Mouse (Mus musculus): ENCODE measurements at regions not wholly inside any gene's neighbourhood (a gene's known extent, or its start where the extent isn't known, plus 50 kb on each side); places are given as distances from the start of the nearest gene placed in this dataset.

DNA sequence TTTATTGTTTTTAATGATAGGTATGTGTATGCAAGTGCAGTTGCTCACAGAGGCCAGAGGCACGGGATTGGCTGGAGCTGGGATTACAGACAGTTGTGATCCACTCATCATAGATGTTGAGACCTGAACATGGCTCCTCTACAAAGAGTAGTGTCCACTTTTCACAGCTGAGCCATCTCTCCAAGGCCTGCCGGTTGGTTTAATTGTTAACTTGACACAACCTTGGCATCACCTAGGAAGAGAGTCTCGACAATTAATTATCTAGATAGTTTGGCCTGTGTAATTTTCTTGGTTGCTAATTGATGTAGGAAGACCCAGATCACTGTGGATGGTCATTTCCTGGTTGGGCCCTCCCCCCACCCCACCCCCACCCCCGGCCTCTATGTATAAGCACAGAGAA lies 111.1 kb upstream of the Kit start:
- DNase-seq (ENCODE audit: low spot score in 2 of 2): no peak

DNA sequence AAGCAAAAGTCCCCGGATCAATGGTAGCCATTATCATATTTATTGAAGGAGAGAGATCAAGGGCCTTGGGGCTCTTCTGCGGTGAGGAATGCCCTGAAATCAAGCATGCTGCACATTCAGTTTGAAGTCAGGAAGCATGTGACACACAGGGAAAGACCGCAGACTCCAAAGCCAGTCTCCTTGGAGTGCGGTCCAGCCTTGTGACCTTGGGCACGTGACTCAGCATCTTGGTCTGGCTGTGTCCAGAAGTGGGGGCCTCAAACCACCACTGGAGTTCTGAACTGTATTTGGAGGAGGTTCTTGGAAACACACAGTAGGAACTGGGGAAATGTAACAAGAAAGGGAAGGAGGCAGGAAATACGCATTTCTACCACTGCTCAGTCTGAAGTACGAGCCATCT lies 109.0 kb upstream of the Kit start:
- peak in 1 of 2 experiments; percentile 29 for DNase-seq (ENCODE audit: low spot score in 2 of 2)

DNA sequence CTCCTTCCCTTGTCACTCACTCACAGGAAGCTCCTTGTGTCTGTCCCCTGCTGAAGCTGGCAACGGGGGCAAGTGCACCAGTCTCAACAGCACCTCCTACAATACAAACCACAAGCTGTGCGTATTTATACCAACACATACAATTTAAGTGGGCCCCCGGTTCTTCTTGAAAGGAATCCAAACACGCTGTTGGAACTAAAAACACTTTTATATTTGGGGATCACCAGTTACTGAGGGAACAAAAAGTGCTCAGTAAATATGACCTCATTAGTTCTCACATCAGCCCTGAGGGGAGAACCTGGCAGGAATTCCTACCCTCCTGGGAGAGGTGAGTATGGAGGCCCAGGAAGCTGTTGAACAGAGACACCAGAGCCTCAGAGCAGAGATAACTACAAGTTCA lies 107.8 kb upstream of the Kit start:
- no peak for DNase-seq (ENCODE audit: low spot score in 2 of 2)

- DNase-seq (ENCODE audit: low spot score in 2 of 2): no peak
Measured at GRCm38 (mm10) chr5:75467916-75468315, 106.8 kb upstream of the Kit start.

DNA sequence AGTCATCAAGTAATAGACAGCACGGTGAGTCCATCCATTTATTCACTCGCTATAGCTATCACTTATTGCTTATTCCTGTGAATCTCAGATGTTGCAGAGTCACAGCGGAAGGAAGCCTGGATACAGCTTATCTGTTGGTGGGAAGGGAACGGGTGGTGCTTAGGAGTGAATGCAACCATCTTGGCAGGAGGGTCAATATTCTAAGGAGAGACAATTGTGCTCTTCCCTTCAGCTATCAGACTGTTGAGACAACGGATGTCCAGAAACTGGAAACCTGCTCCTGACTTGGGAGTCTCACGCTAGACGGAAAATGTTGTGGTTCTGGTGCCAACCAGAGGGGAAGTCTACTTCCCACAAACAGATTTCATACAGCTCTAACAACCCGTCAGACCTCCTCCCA lies 103.7 kb upstream of the Kit start:
- DNase-seq (ENCODE audit: low spot score in 2 of 2): no peak

DNA sequence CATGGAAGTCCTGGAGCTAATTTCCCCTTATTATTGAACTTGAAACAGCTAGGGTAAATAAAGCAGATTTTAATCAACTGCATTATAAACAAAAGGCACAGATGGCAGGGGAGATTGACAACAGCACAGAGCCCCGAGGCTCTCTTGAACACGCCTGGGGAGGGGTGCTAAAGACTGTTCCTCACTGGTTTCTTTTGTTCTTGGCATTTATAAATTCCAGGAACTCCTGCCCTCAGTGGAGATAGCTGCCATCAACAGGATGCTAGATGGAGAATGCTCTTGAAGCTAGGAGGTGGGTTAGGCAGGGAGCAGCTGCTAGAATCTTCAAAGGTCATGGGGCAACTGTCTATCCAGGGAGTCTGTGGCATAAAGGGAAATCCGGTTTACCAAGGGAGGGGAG lies 102.2 kb upstream of the Kit start:
- DNase-seq (ENCODE audit: low spot score in 2 of 2): no peak

GRCm38 (mm10) chr5:75475414-75475813 lies 99.3 kb upstream of the Kit start:
- DNase-seq (ENCODE audit: low spot score in 2 of 2): no peak

DNA sequence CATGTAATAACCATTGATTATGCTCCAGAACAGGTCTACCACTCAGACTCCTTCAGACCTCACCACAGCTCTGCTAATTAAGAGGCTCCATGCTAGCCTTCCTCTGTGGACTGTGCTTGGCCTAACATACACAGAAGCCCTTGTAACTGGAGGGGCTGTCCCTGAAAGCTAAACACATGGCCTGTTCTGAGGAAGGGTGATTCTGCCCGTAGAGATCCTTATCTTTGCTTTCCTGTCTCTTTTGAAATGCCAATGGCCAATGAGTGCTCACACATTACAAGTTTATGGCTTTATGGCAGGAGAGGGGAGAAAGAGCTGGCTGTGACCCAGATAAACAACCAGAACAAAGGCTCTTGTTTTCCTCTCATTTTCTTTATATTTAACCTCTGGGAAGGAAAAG lies 96.2 kb upstream of the Kit start:
- DNase-seq (ENCODE audit: low spot score in 2 of 2): no peak

- DNase-seq (ENCODE audit: low spot score in 2 of 2): no peak
Measured at GRCm38 (mm10) chr5:75479149-75479548, 95.6 kb upstream of the Kit start.

- no peak for DNase-seq (ENCODE audit: low spot score in 2 of 2)
Measured at GRCm38 (mm10) chr5:75481595-75481994, 93.1 kb upstream of the Kit start.

GRCm38 (mm10) chr5:75484330-75484729 lies 90.4 kb upstream of the Kit start:
- no peak for DNase-seq (ENCODE audit: low spot score in 2 of 2)

DNA sequence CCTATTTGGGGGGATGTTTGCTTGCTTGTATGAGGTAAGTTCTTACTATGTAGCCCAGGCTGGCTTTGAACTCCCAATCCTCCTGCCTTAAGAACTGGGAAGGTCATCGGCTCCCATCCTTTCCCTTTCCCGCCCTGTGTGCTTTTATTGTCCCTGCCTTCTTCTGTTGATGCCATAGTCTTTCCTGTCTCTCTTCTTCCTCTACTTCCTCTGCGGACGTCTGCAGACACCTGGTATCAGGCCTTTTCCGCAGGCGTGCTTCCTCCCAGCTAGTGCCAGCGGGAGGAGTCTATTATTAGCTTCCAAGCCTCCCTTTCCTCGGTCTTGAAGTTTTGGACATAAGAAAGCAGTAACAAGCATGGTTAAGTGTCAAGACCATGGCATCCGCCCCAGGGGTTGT lies 83.9 kb upstream of the Kit start:
- DNase-seq (ENCODE audit: low spot score in 2 of 2): no peak

DNA sequence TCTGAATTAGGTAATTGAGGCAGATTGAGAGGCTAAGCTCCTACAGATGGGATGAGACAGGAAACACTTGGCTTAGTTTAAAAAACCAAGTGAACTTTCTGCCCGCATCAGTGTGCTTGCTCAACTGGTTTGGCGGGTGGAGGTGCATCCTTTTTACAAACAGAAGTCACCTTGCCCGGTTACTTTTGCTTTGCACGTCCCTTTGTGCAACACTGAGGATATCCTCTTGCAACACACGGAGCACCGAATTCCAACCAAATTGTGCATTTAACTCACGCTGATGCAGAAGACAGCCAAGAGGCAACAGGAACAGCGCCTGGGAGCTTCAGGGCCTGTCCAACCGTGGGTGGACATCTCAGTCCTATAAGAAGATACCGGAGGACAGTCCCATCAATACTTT lies 80.6 kb upstream of the Kit start:
- no peak for DNase-seq (ENCODE audit: low spot score in 2 of 2)

DNA sequence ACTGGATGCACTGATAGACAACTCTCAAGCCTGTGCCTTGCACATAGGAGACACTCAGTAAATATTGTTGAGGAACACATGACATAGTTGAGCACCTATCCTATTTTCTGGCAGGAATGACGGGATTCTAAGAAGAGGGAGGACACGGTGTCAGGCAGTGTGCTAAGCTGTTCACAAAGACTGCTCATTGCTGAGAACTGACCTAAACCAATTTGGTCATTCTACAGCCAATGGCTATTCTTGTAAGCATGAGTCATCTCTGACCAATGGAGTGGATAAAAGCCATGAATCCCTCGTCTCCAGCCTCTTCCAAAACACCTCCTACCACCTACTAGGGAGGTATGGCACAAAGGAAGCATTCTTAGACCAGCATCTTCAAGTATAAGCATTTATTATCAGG lies 75.7 kb upstream of the Kit start:
- no peak for DNase-seq (ENCODE audit: low spot score in 2 of 2)

DNA sequence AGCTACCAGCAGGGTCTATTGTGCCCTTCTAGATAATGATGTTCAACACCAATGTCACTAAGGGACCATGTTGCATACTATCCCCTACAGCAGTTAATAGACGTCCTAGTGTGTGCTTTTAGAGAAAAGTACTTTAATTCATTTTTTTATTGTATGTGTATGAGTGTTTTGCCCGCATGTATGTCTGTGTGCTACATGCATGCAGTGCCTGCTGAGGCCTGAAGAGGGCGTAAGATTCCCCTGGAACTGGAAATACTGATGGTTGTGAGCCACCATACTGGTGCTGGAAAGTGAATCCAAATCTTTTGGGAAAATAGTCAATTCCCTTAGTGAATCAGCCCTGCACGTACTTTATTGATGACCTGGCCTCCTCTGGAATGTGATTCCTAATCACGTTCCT lies 75.0 kb upstream of the Kit start:
- no peak for DNase-seq (ENCODE audit: low spot score in 2 of 2)

- no peak for DNase-seq (ENCODE audit: low spot score in 2 of 2)
Measured at GRCm38 (mm10) chr5:75500654-75501416, 73.9 kb upstream of the Kit start.

- DNase-seq (ENCODE audit: low spot score in 2 of 2): no peak
Measured at GRCm38 (mm10) chr5:75503673-75504072, 71.0 kb upstream of the Kit start.

DNA sequence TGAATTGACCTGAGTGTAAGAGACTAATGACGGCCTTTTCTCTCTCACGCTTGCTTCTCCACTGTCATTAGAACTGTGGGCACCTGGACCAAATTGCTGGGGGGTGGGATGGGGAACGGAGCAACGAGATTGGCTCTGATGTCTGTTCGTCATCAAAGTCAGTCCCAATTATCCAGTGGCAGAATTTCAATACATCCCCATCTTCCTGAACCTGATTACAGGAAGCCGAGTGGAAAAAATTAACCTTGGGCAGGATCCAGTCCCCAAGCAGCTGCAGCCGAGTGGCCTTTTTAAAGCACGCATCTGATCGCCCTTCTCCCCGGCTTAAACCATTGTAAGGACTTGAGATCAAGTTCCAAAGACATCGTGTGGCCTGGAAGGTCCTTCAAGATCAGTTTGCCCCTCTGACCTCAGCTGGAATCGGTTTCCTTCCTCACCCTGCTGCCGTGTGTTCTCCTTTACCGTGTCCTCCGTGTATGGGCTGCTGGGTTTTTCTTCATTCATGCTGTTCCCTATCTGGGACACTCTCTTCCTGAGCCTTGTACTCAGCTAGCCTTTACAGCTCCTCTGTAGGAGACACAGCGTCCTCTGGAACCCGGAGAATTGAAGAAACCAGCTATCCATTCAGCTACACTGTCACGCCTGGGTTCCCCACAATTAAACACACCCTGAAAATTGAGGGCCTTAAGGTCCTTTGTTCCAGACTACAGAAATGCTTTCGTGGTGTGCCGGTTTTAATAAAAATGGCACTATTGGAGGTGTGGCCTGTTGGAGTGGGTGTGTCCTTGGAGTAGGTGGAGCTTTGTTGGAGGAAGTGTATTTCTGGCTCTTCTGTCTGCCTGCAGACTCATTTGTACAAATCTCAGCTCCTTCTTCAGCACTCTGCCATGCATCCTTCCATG lies 61.9 kb upstream of the Kit start:
- DNase-seq (ENCODE audit: low spot score in 2 of 2): no peak

DNA sequence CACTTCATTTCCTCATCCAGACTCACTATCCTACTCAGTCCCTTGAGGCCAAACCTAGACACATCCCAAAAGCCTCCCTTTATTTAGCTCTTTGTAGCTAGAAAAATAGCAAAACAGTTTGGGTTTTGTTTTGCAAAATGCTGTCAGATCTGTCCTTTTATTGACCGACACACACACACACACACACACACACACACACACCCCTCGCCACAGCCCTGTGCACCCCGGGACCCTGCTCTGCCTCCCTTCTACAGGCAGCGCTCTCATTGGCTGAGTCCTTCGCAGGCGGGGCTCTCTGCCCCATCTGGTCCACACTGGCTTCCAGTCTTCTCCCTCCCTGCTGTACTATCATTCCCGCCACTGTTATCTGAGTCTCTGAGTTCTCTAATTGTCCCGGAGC lies 56.5 kb upstream of the Kit start:
- no peak for DNase-seq (ENCODE audit: low spot score in 2 of 2)

DNA sequence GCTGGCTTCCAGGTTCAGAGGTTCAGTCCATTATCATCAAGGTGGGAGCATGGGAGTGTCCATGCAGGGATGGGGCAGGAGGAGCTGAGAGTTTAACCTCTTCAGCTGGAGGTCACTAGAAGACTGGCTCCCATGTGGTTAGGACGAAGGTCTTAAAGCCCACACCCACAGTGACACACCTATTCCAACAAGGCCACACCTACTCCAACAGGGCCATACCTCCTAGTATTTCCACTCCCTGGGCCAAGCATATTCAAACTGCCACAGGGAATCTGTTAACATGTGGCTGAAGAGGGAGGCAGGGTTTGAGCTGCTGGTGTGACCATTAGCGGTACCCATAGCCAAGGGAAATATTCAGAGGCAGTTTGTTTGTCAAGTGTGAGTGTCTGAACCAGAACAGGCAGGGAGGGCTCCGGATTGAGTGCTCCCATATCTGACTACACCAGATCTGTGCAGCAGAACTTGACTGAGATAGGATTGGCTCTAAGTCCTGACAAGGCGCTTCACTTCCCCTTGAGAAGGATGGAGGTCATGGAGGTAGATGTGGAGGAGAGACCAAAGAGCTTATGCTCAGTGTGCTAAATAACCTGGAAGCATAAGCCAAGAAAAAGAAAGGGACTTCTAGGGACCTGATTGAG lies 51.6 kb upstream of the Kit start:
- DNase-seq (ENCODE audit: low spot score in 2 of 2): no peak
